Mouse (Mus musculus): ENCODE results near the gene Cnn2.

Gene Cnn2

DNA sequence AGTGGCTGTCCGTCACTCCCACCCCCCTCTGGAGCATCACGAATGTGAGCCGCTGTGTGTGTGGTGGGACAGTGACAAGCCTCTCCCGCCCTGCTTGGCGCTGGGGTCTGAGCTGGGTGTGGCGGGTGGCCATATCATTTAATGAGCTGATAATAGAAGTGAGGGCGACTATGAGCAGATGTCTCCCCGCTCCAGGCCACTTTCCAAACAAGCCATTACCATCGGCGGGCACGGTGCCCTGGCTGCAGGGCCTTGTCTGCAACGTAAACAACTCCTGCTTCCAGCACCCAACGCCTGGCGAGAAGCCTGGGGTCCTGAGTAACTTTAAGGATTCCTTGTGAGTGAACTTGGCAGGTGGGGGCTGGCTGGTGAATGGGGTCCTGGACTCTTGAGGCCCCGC, 9.4 kb downstream of the Cnn2 start:
- Histone ChIP-seq H3K27me3 (ENCODE audit: insufficient read depth, low read length) (peaks cover 17% of the 10 kb centered on the region), H3K4me1 (replicated peaks; ENCODE audit: low read depth, low read length) (peaks cover 65% of the 10 kb centered on the region), H3K9me3 (ENCODE audit: low read length) (no peaks in the 10 kb centered on the region), H3K4me3 (replicated peaks; ENCODE audit: low read length) (peak overlapping the region; percentile 83), H3K36me3 (ENCODE audit: insufficient read depth, low read length) (peaks cover 39% of the 10 kb centered on the region)
- TF ChIP-seq POU5F1 (IDR thresholded peaks at IDR 0.05; ENCODE audit: borderline replicate concordance, low read length) (no peak), NANOG (IDR thresholded peaks at IDR 0.05; ENCODE audit: borderline replicate concordance, low read length) (no peak), CTCF (conservative IDR thresholded peaks at IDR 0.05; ENCODE audit: low read length) (no peak)

DNA sequence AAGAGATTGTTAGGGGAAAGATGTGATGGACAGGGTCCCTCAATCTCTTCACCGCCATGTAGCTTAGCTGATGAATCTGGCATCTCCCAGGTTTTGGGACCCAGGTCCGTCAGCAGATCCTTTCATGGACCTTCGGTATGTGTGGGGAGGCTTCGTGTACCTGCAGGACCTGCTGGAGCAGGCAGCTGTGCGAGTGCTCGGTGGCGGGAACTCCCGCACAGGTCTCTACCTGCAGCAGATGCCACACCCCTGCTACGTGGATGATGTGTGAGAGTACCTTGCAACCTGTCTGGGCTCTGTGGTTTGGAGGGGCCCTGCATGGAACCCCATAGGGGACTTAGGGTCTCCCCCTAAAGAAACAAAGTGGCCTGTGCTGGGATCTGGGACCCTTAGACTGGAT, 13.6 kb downstream of the Cnn2 start:
- TF ChIP-seq POU5F1 (IDR thresholded peaks at IDR 0.05; ENCODE audit: borderline replicate concordance, low read length) = no peak
- no peak for TF ChIP-seq NANOG (IDR thresholded peaks at IDR 0.05; ENCODE audit: borderline replicate concordance, low read length)
- no peak for TF ChIP-seq CTCF (conservative IDR thresholded peaks at IDR 0.05; ENCODE audit: low read length)
- Histone ChIP-seq H3K9me3 (ENCODE audit: low read length) (no peaks in the 10 kb centered on the region), H3K36me3 (ENCODE audit: insufficient read depth, low read length) (peaks cover 25% of the 10 kb centered on the region)

DNA sequence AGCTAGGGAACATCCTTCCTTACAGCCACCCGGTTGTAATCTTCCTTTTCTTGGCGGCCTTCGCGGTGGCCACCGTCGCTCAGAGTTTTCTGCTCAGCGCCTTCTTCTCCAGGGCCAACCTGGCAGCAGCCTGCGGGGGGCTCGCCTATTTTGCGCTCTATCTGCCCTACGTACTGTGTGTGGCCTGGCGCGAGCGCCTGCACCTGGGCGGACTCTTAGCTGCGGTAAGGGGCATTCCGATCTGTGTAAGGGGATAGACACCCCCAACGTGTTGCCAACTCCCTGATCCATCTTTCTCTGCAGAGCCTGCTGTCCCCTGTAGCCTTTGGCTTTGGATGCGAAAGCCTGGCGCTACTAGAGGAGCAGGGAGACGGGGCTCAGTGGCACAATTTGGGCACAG, 14.4 kb downstream of the Cnn2 start:
- peaks cover 17% of the 10 kb centered on the region for H3K27me3 ChIP-seq (ENCODE audit: insufficient read depth, low read length)
- TF ChIP-seq NANOG (IDR thresholded peaks at IDR 0.05; ENCODE audit: borderline replicate concordance, low read length) = no peak
- no peak for TF ChIP-seq CTCF (conservative IDR thresholded peaks at IDR 0.05; ENCODE audit: low read length)
- no peak for TF ChIP-seq POU5F1 (IDR thresholded peaks at IDR 0.05; ENCODE audit: borderline replicate concordance, low read length)
- H3K4me3 ChIP-seq (replicated peaks; ENCODE audit: low read length) = peak overlapping the region; percentile 58
- peaks cover 87% of the 10 kb centered on the region for H3K4me1 ChIP-seq (replicated peaks; ENCODE audit: low read depth, low read length)
- H3K9me3 ChIP-seq (ENCODE audit: low read length) = no peaks in the 10 kb centered on the region
- peaks cover 34% of the 10 kb centered on the region for H3K36me3 ChIP-seq (ENCODE audit: insufficient read depth, low read length)

More for the DNA sequence above, 13.6 kb downstream of the Cnn2 start:
- Histone ChIP-seq H3K4me1 (replicated peaks; ENCODE audit: low read depth, low read length) (peaks cover 85% of the 10 kb centered on the region), H3K4me3 (replicated peaks; ENCODE audit: low read length) (peak overlapping the region; percentile 58), H3K27me3 (ENCODE audit: insufficient read depth, low read length) (peaks cover 17% of the 10 kb centered on the region)

DNA sequence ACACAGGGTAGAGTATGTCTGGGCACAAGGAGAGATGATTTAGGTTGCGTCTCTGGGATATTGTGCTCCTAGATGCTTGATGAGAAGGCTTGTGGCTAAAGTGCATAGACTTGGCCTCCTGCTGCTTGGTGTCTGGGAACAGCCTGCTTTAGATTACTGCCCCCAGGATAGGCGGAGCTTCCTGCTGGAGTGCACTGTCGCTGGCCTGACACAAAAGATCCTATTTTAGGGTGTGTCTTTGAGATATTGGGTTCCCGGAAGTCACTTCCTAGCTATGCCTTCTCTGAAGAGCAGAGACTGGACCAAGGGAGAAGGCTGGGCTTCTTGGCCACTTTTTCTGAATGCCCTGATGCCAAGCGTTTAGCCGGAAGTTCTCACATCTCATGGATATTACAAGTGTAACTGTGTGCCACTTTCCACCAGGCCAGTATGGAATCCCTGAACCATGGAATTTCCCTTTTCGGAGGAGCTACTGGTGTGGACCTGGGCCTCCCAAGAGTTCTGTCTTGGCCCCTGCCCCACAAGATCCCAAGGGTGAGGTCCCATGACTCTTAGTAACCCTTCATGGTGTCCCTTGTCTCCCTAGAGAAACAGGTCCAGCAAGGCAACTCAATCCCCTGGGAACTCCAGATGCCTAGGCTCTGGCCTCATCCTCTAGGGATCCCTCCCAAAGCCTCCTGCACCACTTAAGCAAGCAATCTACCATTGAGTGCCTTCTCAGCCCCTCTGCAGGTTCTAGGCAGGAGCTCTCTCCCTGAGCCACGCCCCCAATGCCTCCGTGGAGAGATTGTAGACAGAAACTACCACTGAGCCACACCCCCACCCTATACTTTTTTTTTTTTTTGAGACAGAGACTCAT, 15.2 kb downstream of the Cnn2 start:
- no peak for TF ChIP-seq POU5F1 (IDR thresholded peaks at IDR 0.05; ENCODE audit: borderline replicate concordance, low read length)
- no peak for TF ChIP-seq NANOG (IDR thresholded peaks at IDR 0.05; ENCODE audit: borderline replicate concordance, low read length)
- TF ChIP-seq CTCF (conservative IDR thresholded peaks at IDR 0.05; ENCODE audit: low read length) = no peak
- H3K4me1 ChIP-seq (replicated peaks; ENCODE audit: low read depth, low read length) = peaks cover 87% of the 10 kb centered on the region
- H3K36me3 ChIP-seq (ENCODE audit: insufficient read depth, low read length) = peaks cover 40% of the 10 kb centered on the region
- H3K27me3 ChIP-seq (ENCODE audit: insufficient read depth, low read length) = peaks cover 16% of the 10 kb centered on the region
- no peaks in the 10 kb centered on the region for H3K9me3 ChIP-seq (ENCODE audit: low read length)
- H3K4me3 ChIP-seq (replicated peaks; ENCODE audit: low read length) = peak overlapping the region; percentile 58

DNA sequence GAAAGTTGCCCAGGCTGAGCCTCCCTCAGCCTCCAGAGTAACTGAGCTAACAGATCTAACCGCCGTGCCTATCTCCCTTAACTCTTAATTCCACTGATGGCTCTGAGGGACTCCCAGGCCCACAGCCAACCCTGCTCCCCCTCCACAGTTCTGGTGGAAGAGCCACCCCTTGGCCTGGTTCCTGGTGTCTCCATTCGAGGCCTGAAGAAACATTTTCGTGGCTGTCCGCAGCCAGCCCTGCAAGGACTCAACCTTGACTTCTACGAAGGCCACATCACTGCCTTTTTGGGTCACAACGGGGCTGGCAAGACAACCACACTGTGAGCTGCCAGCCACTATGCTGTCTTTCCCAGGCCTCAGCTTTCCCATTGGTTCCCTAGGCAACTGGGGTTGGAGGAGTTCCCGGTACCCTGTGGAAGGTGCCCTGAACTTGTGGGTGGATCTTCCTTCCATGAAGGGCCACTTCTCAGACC, 15.9 kb downstream of the Cnn2 start:
- Histone ChIP-seq H3K27me3 (ENCODE audit: insufficient read depth, low read length) (peaks cover 12% of the 10 kb centered on the region), H3K4me3 (replicated peaks; ENCODE audit: low read length) (peak overlapping the region; percentile 58), H3K36me3 (ENCODE audit: insufficient read depth, low read length) (peaks cover 41% of the 10 kb centered on the region), H3K4me1 (replicated peaks; ENCODE audit: low read depth, low read length) (peaks cover 87% of the 10 kb centered on the region), H3K9me3 (ENCODE audit: low read length) (no peaks in the 10 kb centered on the region)
- TF ChIP-seq POU5F1 (IDR thresholded peaks at IDR 0.05; ENCODE audit: borderline replicate concordance, low read length) (no peak), NANOG (IDR thresholded peaks at IDR 0.05; ENCODE audit: borderline replicate concordance, low read length) (no peak), CTCF (conservative IDR thresholded peaks at IDR 0.05; ENCODE audit: low read length) (no peak)

DNA sequence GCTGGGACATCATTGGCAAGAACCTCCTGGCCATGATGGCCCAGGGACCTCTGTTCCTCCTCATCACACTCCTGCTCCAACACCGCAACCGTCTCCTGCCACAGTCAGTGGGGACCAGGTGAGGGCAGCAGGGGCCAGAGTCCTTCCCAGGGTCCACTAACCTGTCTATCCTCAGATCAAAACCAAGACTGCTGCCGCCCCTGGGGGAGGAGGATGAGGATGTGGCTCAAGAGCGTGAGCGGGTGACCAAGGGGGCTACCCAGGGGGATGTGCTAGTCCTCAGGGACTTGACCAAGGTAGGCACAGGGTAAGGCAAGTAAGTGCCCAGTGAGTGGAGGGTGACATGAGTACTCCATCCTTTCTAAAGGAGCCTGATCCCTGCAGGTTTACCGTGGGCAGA, 23.4 kb downstream of the Cnn2 start:
- Histone ChIP-seq H3K4me3 (replicated peaks; ENCODE audit: low read length) (no peak overlapping the region), H3K4me1 (replicated peaks; ENCODE audit: low read depth, low read length) (peaks cover 74% of the 10 kb centered on the region), H3K27me3 (ENCODE audit: insufficient read depth, low read length) (peaks cover 31% of the 10 kb centered on the region), H3K36me3 (ENCODE audit: insufficient read depth, low read length) (peaks cover 64% of the 10 kb centered on the region), H3K9me3 (ENCODE audit: low read length) (no peaks in the 10 kb centered on the region)
- TF ChIP-seq POU5F1 (IDR thresholded peaks at IDR 0.05; ENCODE audit: borderline replicate concordance, low read length) (no peak), CTCF (conservative IDR thresholded peaks at IDR 0.05; ENCODE audit: low read length) (no peak), NANOG (IDR thresholded peaks at IDR 0.05; ENCODE audit: borderline replicate concordance, low read length) (no peak)

DNA sequence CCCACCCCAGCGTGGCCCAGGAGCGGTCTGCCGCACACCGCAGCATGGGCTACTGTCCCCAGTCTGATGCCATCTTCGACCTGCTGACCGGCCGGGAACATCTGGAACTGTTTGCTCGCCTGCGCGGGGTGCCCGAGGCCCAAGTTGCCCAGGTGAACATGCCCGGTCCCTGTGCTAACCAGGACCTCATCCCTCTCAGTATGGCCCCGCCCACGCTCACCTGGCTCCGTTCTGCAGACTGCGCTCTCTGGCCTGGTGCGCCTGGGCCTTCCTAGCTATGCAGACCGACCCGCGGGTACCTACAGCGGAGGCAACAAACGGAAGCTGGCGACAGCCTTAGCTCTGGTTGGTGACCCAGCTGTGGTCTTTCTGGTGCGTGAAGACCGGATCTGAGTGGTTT, 25.2 kb downstream of the Cnn2 start:
- peaks cover 46% of the 10 kb centered on the region for H3K36me3 ChIP-seq (ENCODE audit: insufficient read depth, low read length)
- TF ChIP-seq CTCF (conservative IDR thresholded peaks at IDR 0.05; ENCODE audit: low read length) (no peak), NANOG (IDR thresholded peaks at IDR 0.05; ENCODE audit: borderline replicate concordance, low read length) (no peak), POU5F1 (IDR thresholded peaks at IDR 0.05; ENCODE audit: borderline replicate concordance, low read length) (no peak)
- H3K4me3 ChIP-seq (replicated peaks; ENCODE audit: low read length) = peak overlapping the region; percentile 70
- H3K9me3 ChIP-seq (ENCODE audit: low read length) = no peaks in the 10 kb centered on the region
- peaks cover 71% of the 10 kb centered on the region for H3K4me1 ChIP-seq (replicated peaks; ENCODE audit: low read depth, low read length)
- H3K27me3 ChIP-seq (ENCODE audit: insufficient read depth, low read length) = peaks cover 34% of the 10 kb centered on the region

DNA sequence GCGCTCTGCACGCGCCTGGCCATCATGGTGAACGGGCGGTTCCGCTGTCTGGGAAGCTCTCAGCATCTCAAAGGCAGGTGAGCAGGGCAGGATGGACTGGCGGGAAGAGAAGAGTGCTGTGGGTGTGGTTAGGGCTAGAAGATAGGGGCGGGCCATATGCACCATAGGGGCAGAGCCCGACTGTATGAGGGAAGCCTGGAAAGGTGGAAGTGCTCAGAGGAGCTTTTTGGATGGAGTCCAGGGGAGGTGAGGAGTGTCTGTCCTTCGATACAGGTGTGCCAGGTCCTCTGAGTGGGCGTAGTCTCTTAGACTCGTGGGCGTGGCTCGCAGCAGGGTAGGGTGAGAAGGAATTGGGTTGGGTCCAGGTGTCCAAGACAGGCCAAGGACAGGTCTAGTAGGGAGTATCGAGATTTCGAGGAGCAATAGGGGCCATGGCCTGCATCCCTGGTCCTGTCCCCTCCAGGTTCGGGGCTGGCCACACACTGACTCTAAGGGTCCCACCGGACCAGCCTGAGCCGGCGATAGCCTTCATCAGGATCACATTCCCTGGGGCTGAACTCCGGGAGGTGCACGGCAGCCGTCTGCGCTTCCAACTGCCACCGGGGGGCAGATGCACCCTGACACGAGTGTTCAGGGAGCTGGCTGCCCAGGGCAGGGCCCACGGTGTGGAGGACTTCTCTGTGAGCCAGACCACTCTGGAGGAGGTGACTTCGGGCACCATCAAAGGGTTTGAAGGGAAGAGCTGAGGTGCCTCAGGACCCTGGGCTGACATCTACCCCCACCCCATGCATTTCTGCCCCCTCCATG, 26.3 kb downstream of the Cnn2 start:
- Histone ChIP-seq H3K9me3 (ENCODE audit: low read length) (no peaks in the 10 kb centered on the region), H3K4me3 (replicated peaks; ENCODE audit: low read length) (peak overlapping the region; percentile 70), H3K4me1 (replicated peaks; ENCODE audit: low read depth, low read length) (peaks cover 79% of the 10 kb centered on the region), H3K27me3 (ENCODE audit: insufficient read depth, low read length) (peaks cover 34% of the 10 kb centered on the region), H3K36me3 (ENCODE audit: insufficient read depth, low read length) (peaks cover 36% of the 10 kb centered on the region)
- TF ChIP-seq CTCF (conservative IDR thresholded peaks at IDR 0.05; ENCODE audit: low read length) (no peak), POU5F1 (IDR thresholded peaks at IDR 0.05; ENCODE audit: borderline replicate concordance, low read length) (no peak), NANOG (IDR thresholded peaks at IDR 0.05; ENCODE audit: borderline replicate concordance, low read length) (no peak)

All from E14TG2a.4 (cell line).